Mouse (Mus musculus): ENCODE results near the gene Paqr4. TPM values are rescaled to one million over a fixed set of nuclear protein-coding genes. Genes with fewer than 3 reads are reported as not detected.

Paqr4 gene
- polyA plus RNA-seq, 1 experiment from 2014 or later: 7.4 TPM

Other genes with a start within 250 kb of the Paqr4 start
- gene Zfp213, start 176.6 kb downstream of the Paqr4 start, polyA plus RNA-seq (2016; fragmentation: Nextera tagmentation; extraction: Ambion mirVana): 8.3 and 9.1 TPM in 2 replicates
- gene Zfp13, start 141.4 kb downstream of the Paqr4 start, polyA plus RNA-seq (2016; fragmentation: Nextera tagmentation; extraction: Ambion mirVana): 2.8 and 2.9 TPM in 2 replicates
- not detected in 2 replicates for gene Zscan10, start 140.0 kb downstream of the Paqr4 start, polyA plus RNA-seq (2016; fragmentation: Nextera tagmentation; extraction: Ambion mirVana)
- 0.20 and 0.28 TPM in 2 replicates for gene Mmp25, start 95.6 kb downstream of the Paqr4 start, polyA plus RNA-seq (2016; fragmentation: Nextera tagmentation; extraction: Ambion mirVana)
- not detected in 2 replicates for gene Bicdl2, start 80.4 kb downstream of the Paqr4 start, polyA plus RNA-seq (2016; fragmentation: Nextera tagmentation; extraction: Ambion mirVana)
- 23.6 and 25.5 TPM in 2 replicates for gene Hcfc1r1, start 67.3 kb downstream of the Paqr4 start, polyA plus RNA-seq (2016; fragmentation: Nextera tagmentation; extraction: Ambion mirVana)
- 31.4 and 36.1 TPM in 2 replicates for gene Thoc6, start 67.0 kb downstream of the Paqr4 start, polyA plus RNA-seq (2016; fragmentation: Nextera tagmentation; extraction: Ambion mirVana)
- 7.1 and 7.8 TPM in 2 replicates for gene Tnfrsf12a, start 63.4 kb downstream of the Paqr4 start, polyA plus RNA-seq (2016; fragmentation: Nextera tagmentation; extraction: Ambion mirVana)
- gene Cldn6, start 61.6 kb downstream of the Paqr4 start, polyA plus RNA-seq (2016; fragmentation: Nextera tagmentation; extraction: Ambion mirVana): 0.78 and 2.3 TPM in 2 replicates
- 0.08 and 0.11 TPM in 2 replicates for gene Cldn9, start 56.8 kb downstream of the Paqr4 start, polyA plus RNA-seq (2016; fragmentation: Nextera tagmentation; extraction: Ambion mirVana)
- 0.05 and 0.10 TPM in 2 replicates for gene 1520401A03Rik, start 18.1 kb downstream of the Paqr4 start, polyA plus RNA-seq (2016; fragmentation: Nextera tagmentation; extraction: Ambion mirVana)
- 41.1 and 42.1 TPM in 2 replicates for gene Pkmyt1, start 14.5 kb downstream of the Paqr4 start, polyA plus RNA-seq (2016; fragmentation: Nextera tagmentation; extraction: Ambion mirVana)
- 0.17 and 0.55 TPM in 2 replicates for gene Kremen2, start 5.0 kb upstream of the Paqr4 start, polyA plus RNA-seq (2016; fragmentation: Nextera tagmentation; extraction: Ambion mirVana)
- gene Flywch1, start 30.7 kb upstream of the Paqr4 start, polyA plus RNA-seq (2016; fragmentation: Nextera tagmentation; extraction: Ambion mirVana): 22.4 and 22.6 TPM in 2 replicates
- gene Flywch2, start 45.2 kb upstream of the Paqr4 start, polyA plus RNA-seq (2016; fragmentation: Nextera tagmentation; extraction: Ambion mirVana): 2.9 and 3.6 TPM in 2 replicates
- gene Srrm2, start 49.7 kb upstream of the Paqr4 start, polyA plus RNA-seq (2016; fragmentation: Nextera tagmentation; extraction: Ambion mirVana): 334 and 339 TPM in 2 replicates
- 588 and 602 TPM in 2 replicates for gene Elob, start 88.3 kb upstream of the Paqr4 start, polyA plus RNA-seq (2016; fragmentation: Nextera tagmentation; extraction: Ambion mirVana)
- not detected in 2 replicates for gene Prss33, start 95.2 kb upstream of the Paqr4 start, polyA plus RNA-seq (2016; fragmentation: Nextera tagmentation; extraction: Ambion mirVana)
- gene Prss32, start 103.0 kb upstream of the Paqr4 start, polyA plus RNA-seq (2016; fragmentation: Nextera tagmentation; extraction: Ambion mirVana): not detected in 2 replicates
- gene Prss41, start 103.3 kb upstream of the Paqr4 start, polyA plus RNA-seq (2016; fragmentation: Nextera tagmentation; extraction: Ambion mirVana): 0.32 and 0.45 TPM in 2 replicates
- gene Prss21, start 127.2 kb upstream of the Paqr4 start, polyA plus RNA-seq (2016; fragmentation: Nextera tagmentation; extraction: Ambion mirVana): not detected in 2 replicates
- gene Dcpp1, start 140.0 kb upstream of the Paqr4 start, polyA plus RNA-seq (2016; fragmentation: Nextera tagmentation; extraction: Ambion mirVana): not detected in 2 replicates
- not detected in 2 replicates for gene Dcpp2, start 140.0 kb upstream of the Paqr4 start, polyA plus RNA-seq (2016; fragmentation: Nextera tagmentation; extraction: Ambion mirVana)
- gene Dcpp3, start 176.6 kb upstream of the Paqr4 start, polyA plus RNA-seq (2016; fragmentation: Nextera tagmentation; extraction: Ambion mirVana): not detected in 2 replicates
- gene Sbp, start 200.8 kb upstream of the Paqr4 start, polyA plus RNA-seq (2016; fragmentation: Nextera tagmentation; extraction: Ambion mirVana): not detected in 2 replicates
- gene Sbpl, start 214.4 kb upstream of the Paqr4 start, polyA plus RNA-seq (2016; fragmentation: Nextera tagmentation; extraction: Ambion mirVana): not detected in 2 replicates
- not detected in 2 replicates for gene Prss30, start 239.7 kb upstream of the Paqr4 start, polyA plus RNA-seq (2016; fragmentation: Nextera tagmentation; extraction: Ambion mirVana)